In the genomic region with DNA sequence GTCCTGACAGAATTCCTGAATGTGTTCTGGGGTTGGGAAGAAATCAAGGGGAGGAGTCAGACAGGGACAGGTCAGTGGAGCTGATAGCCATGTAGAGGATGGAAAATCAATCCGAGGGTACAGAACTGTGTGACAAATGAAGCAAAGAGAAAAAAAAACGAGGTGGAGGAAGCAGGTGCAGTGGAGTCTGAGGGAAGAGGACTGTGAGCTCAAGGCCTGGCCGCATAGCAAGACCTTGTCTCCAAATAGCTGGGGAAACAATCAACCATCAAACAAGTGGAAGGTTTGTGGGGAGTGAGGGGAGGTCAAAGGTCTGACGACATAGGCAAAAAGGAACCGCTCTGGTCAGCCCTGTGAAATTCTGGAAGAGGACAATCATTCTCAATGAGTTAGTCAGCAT, we compare ENCODE assay signal across 35 mouse cellular contexts. TPM values are rescaled to one million over a fixed set of nuclear protein-coding genes. Genes with fewer than 3 reads are reported as not detected.
"Had no signal": no experiment of that assay in that cellular context is flagged by ENCODE, and none has a peak within 500 bp of the region (broad histone marks: within the 10 kb centered on the region; RNA-seq: fewer than 3 reads in every experiment).

No protein-coding gene starts in this region.

- DNase-seq: gastrocnemius, adult 2 months; gastrocnemius, postnatal 10 days; gastrocnemius, postnatal 25 days; heart, postnatal 10 days; heart, postnatal 4 days; kidney, adult 18-20 months; kidney, adult 8-10 months; kidney, postnatal 10 days; kidney, postnatal 25 days; kidney, postnatal 4 days; layer of hippocampus, adult 9-11 months; layer of hippocampus, postnatal 36 days; left cerebral cortex, postnatal 4 days had no signal

- H3K4me3 ChIP-seq: gastrocnemius, adult 2 months; heart, embryonic 10.5 days; heart, embryonic 12.5 days; hindbrain, embryonic 10.5 days; hindbrain, embryonic 12.5 days; intestine, embryonic 15.5 days; layer of hippocampus, adult 2 months; limb, embryonic 13.5 days; limb, embryonic 15.5 days; liver, embryonic 12.5 days had no signal

- H3K27me3 ChIP-seq: heart, embryonic 12.5 days; hindbrain, embryonic 12.5 days; intestine, embryonic 15.5 days; limb, embryonic 13.5 days; limb, embryonic 15.5 days; liver, embryonic 12.5 days had no signal

- H3K4me1 ChIP-seq: intestine, embryonic 15.5 days; limb, embryonic 13.5 days; limb, embryonic 15.5 days; liver, embryonic 12.5 days had no signal

- H3K9ac ChIP-seq: heart, embryonic 12.5 days; hindbrain, embryonic 12.5 days; hindbrain, embryonic 14.5 days; intestine, embryonic 15.5 days; limb, embryonic 13.5 days; limb, embryonic 15.5 days; liver, embryonic 12.5 days; liver, embryonic 14.5 days had no signal

- ATAC-seq: hindbrain, embryonic 16.5 days; inflammation-experienced regulatory T-cells, adult 6 months; intestine, embryonic 15.5 days; intestine, postnatal 0 days; liver, embryonic 12.5 days had no signal

- H3K36me3 ChIP-seq: heart, embryonic 10.5 days; heart, embryonic 12.5 days; hindbrain, embryonic 10.5 days; hindbrain, embryonic 12.5 days; intestine, embryonic 15.5 days; limb, embryonic 13.5 days; limb, embryonic 15.5 days; liver, embryonic 12.5 days had no signal

- H3K27ac ChIP-seq: gastrocnemius, adult 2 months; heart, embryonic 10.5 days; hindbrain, embryonic 10.5 days; hindbrain, embryonic 12.5 days; hindbrain, embryonic 14.5 days; intestine, embryonic 15.5 days; layer of hippocampus, adult 2 months; limb, embryonic 13.5 days; limb, embryonic 15.5 days; liver, embryonic 12.5 days; liver, embryonic 14.5 days had no signal

RNA-seq across cellular contexts. Expression of a gene that starts 6.0 kb away (rescaled TPM):
- total RNA-seq: granulocyte monocyte progenitor cell, adult 5-6 weeks; heart, postnatal 10 days; heart, postnatal 25 days had no signal
- polyA plus RNA-seq: heart, embryonic 10.5 days; heart, embryonic 12.5 days; heart, embryonic 14.5 days; hindbrain, embryonic 10.5 days; hindbrain, embryonic 12.5 days; inflammation-experienced regulatory T-cells, adult 6 months; intestine, embryonic 15.5 days; kidney, embryonic 14.5 days; kidney, embryonic 16.5 days; limb, embryonic 11.5 days; liver, adult 2 months; liver, embryonic 12.5 days; liver, embryonic 14.5 days; liver, embryonic 16.5 days had no signal

RNA-seq across cellular contexts. Expression of a gene that starts 35.0 kb away (rescaled TPM):
- total RNA-seq: granulocyte monocyte progenitor cell, adult 5-6 weeks; heart, postnatal 25 days had no signal
- polyA plus RNA-seq: hindbrain, embryonic 10.5 days; hindbrain, embryonic 12.5 days; inflammation-experienced regulatory T-cells, adult 6 months; intestine, embryonic 15.5 days; liver, adult 2 months had no signal
